Mouse (Mus musculus) ES-Bruce4 (cell line): ENCODE results near the gene Tspan4.

Source experiments
- CTCF ChIP-seq: IDR thresholded peaks from one replicate; pipeline ENCODE4 v1.8.1; 2011; ENCODE audit warnings: low read depth, low read length
- EP300 ChIP-seq: IDR thresholded peaks from 2 replicates; pipeline ENCODE4 v1.6.1; 2011; ENCODE audit warnings: low read depth, low read length; ENCODE audit not compliant: insufficient read depth

DNA sequence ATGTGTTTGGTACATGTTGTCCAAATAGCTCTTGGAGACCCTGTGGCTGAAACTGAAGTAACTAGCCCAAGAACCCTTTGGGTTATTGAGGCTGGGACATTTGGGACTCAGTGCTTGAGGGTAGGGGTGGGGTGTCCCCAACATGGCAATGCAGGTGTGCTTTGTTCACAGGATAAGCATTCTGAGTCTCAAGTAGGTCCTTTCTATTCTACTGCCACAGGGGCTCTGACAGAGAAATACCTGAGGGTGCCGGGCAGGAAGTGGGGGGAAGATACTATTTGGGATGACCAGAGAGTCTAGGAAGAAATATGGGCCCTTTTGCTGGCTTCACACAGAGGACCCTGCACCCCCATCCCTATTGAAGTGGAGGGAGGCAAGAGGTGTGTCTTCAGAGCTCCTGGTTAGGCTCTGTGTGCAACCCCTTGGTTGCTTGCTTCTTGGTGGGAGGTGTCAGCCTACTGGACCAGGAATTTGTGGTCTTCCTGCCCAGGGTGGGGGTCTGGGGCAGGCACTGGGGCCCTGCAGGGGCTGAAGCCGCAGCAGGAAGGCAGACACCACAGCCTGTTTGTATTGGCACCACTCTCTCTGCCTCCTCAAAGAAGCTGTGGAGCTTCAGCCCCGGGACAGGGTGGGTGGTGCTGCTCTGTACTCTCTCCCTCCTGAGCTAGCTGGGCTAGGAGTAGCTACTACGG, 2.7 kb downstream of the Tspan4 start:
- no peak for TF ChIP-seq EP300
- no peak for TF ChIP-seq CTCF
